Mouse (Mus musculus) cerebellum, adult 2 months (tissue): Measurements from ENCODE around the gene Gpr25. TPM values are rescaled to one million over a fixed set of nuclear protein-coding genes. Genes with fewer than 3 reads are reported as not detected.

ENCODE experiments used
- DNase-seq, 2 experiments: peaks; one replicate each; pipeline ENCODE4 v3.0.0; 2021
- H3K27ac ChIP-seq: fragments of 200-500 bp; 2 replicates; pipeline ENCODE4 v1.5.1; 2012; ENCODE audit warnings: low read length, control low read depth, inconsistent platforms; ENCODE audit not compliant: insufficient read depth
- H3K27me3 ChIP-seq: fragments of 200-500 bp; 2 replicates; pipeline ENCODE4 v1.6.1; 2012; ENCODE audit warnings: inconsistent platforms, mild to moderate bottlenecking, low read length, moderate library complexity; ENCODE audit not compliant: control insufficient read depth, insufficient read depth
- H3K4me1 ChIP-seq: fragments of 200-500 bp; 2 replicates; pipeline ENCODE4 v1.6.1; 2011; ENCODE audit warnings: low read length; ENCODE audit not compliant: control insufficient read depth, insufficient read depth
- H3K4me3 ChIP-seq: fragments of 200-500 bp; replicated peaks from 2 replicates; pipeline ENCODE3; 2011; ENCODE audit warnings: mild to moderate bottlenecking, low read depth, low read length, control low read depth; ENCODE audit not compliant: insufficient read depth
- CTCF ChIP-seq: fragments of 200-500 bp; IDR thresholded peaks from 2 replicates; pipeline ENCODE4 v1.5.1; 2011; ENCODE audit warnings: low read depth, mild to moderate bottlenecking, control low read depth, low read length, moderate library complexity, borderline replicate concordance; ENCODE audit not compliant: insufficient read depth
- POLR2A ChIP-seq: fragments of 200-500 bp; IDR thresholded peaks from 2 replicates; pipeline ENCODE4 v1.6.1; 2011; ENCODE audit warnings: low read length, control low read depth, borderline replicate concordance; ENCODE audit not compliant: insufficient read depth
- WGBS: fragments of 180-500 bp; shearing (Covaris S2); methylation state at CpG from one replicate; pipeline ENCODE4 v1.1.7; 2018; 5-methylcytosine and 5-hydroxymethylcytosine counted together
- polyA plus RNA-seq: library from polyadenylated mRNA; depleted of rRNA; stranded (reverse); fragments of >200 nt; gene quantifications from 2 replicates; pipeline ENCODE4 v1.2.3, GENCODE M21; 2012

Gene Gpr25
- polyA plus RNA-seq, 1 experiment = 7.0 TPM

DNA sequence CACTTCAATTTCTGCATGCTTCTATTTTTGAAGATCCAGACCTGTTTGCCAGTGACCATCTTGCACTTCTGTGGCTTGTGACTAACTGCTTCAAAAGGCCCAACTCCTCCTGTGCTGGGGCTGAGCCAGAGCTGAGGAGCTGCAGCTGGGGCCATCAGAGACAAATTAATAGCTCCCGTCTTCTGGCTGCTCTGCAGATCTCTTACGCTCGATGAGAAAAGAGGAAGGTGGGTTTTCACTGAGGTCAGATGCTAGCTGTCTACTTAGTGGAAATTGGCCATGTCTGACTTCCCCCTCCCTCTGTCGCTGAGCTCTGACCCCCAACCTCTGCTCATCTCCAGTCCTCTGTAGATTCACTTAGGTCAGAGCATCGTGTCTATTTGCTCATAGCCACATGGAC, 11.0 kb downstream of the Gpr25 start:
- TF ChIP-seq CTCF (no peak), POLR2A (no peak)
- WGBS = 16% methylated on average over 5 of the region's 5 CpGs

DNA sequence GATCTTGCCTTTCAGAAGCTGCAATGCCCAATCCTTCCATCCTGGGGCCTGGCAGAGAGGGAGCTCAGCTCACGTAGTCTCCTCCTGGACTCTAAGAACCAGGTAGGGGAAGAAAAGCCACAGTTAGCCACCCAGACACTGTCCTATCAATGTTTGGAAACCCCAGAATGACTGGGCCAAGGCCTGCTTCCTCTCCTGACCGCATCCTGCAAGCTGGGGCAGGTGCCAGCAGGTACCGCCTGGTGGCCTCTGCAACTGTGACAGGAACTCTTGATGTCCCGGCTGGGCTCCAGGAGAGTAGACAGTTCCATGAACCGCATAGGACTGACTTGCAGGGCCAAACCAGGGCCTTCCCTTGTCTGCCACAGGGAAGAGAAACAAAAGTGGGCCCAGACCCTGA, 13.3 kb downstream of the Gpr25 start:
- H3K27ac ChIP-seq = no peak overlapping the region
- 86% methylated on average over 5 of the region's 5 CpGs for WGBS
- no peak overlapping the region for H3K4me3 ChIP-seq
- no peak for DNase-seq
- no peak for TF ChIP-seq POLR2A
- TF ChIP-seq CTCF = no peak
- H3K27me3 ChIP-seq = no peaks in the 10 kb centered on the region; the same call in 1 of the 2 replicates
- H3K4me1 ChIP-seq = no peaks in the 10 kb centered on the region

More for the DNA sequence above, 11.0 kb downstream of the Gpr25 start:
- H3K27me3 ChIP-seq = no peaks in the 10 kb centered on the region; the same call in 1 of the 2 replicates
- no peak overlapping the region for H3K27ac ChIP-seq
- DNase-seq = no peak
- H3K4me1 ChIP-seq = no peaks in the 10 kb centered on the region
- no peak overlapping the region for H3K4me3 ChIP-seq

GRCm38 (mm10) chr1:136244469-136244868, 16.2 kb downstream of the Gpr25 start:
- TF ChIP-seq CTCF (no peak), POLR2A (no peak)
- Histone ChIP-seq H3K27ac (no peak overlapping the region), H3K4me1 (no peaks in the 10 kb centered on the region), H3K4me3 (no peak overlapping the region), H3K27me3 (no peaks in the 10 kb centered on the region)
- no peak for DNase-seq
- 86% methylated on average over 5 of the region's 5 CpGs for WGBS

DNA sequence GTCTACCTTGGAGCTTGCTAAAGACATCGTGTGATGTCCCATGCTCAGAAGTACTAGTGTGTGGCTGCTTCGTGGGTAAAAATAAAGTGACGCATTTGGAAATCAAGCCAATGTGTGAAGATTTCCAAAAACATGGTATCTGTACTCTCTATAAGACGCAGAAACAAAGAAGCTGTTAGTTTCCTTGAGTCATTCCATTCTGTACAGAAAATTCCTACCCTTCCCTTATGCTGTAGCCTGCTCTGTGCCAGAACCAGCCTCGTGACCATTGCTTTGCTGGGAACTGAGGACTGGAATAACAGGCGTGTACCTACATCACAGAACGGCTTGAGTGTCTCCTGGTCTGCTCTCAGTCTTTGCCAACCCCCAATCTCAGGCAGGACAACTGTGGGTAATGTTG, 18.9 kb downstream of the Gpr25 start:
- no peaks in the 10 kb centered on the region for H3K4me1 ChIP-seq
- no peak overlapping the region for H3K27ac ChIP-seq
- no peaks in the 10 kb centered on the region for H3K27me3 ChIP-seq
- no peak for DNase-seq
- H3K4me3 ChIP-seq = no peak overlapping the region
- 90% methylated on average over 7 of the region's 7 CpGs for whole genome bisulfite sequencing
- TF ChIP-seq CTCF (no peak), POLR2A (no peak)

- H3K27ac ChIP-seq = no peak overlapping the region
- DNase-seq = no peak
- H3K4me3 ChIP-seq = no peak overlapping the region
- 88% methylated on average over 4 of the region's 4 CpGs for WGBS
- no peaks in the 10 kb centered on the region for H3K4me1 ChIP-seq
- no peak for TF ChIP-seq POLR2A
- TF ChIP-seq CTCF = no peak
- no peaks in the 10 kb centered on the region; the same call in 1 of the 2 replicates for H3K27me3 ChIP-seq
These were observed 22.2 kb downstream of the Gpr25 start for GRCm38 (mm10) chr1:136238495-136238894.

DNA sequence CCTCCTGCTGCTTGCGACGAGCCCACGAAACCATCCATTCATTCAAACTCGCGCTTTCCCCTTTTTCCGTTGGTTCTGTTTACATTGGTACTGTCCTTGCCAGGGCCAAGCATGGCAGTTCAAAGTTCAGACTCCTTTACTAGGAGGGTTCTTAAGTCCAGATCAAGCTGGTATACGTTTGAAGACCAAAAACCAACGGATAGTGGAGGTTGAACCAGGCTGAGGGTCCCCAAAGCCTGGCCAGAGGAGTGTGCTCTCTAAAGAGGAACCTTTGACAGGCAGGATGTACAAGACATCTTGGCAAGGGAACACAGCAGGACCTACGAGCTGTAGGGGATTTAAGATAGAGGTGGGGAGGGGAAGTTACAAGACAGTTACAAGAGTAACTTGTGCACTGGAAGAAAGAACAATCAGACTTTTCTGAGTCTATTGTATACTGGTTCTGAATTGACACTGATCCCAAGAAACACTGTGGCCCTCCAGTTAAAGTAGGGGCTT, 26.0 kb downstream of the Gpr25 start:
- peaks cover 2% of the 10 kb centered on the region; the same call in 1 of the 2 replicates for H3K27me3 ChIP-seq
- H3K4me1 ChIP-seq = no peaks in the 10 kb centered on the region
- WGBS = 17% methylated on average over 9 of the region's 9 CpGs
- no peak for TF ChIP-seq CTCF
- no peak for TF ChIP-seq POLR2A
- peak overlapping the region; percentile 65 for H3K4me3 ChIP-seq
- H3K27ac ChIP-seq = no peak overlapping the region
- DNase-seq = no peak

GRCm38 (mm10) chr1:136233892-136234594, 26.6 kb downstream of the Gpr25 start, which contains the start of gene Inava:
Gene Inava (minus strand): TSS chr1:136234264.
- no peak within 1 kb of the TSS for H3K27ac ChIP-seq
- no peak for TF ChIP-seq POLR2A
- no peak for TF ChIP-seq CTCF
- peak; percentile 25 to 43 for DNase-seq
- H3K4me3 ChIP-seq = peak within 1 kb of the TSS; percentile 65
- no peaks in the 10 kb centered on the region for H3K4me1 ChIP-seq
- 2% methylated on average over 50 of the region's 51 CpGs for WGBS
- H3K27me3 ChIP-seq = peaks cover 2% of the 10 kb centered on the region; the same call in 1 of the 2 replicates
